Mouse (Mus musculus) cerebellum, adult 9-10 months (tissue): ENCODE results near the gene Mapkapk3.
A peak's percentile ranks its signal among the peaks of the same experiment; 100 is the strongest.

Experiments
- DNase-seq: peaks from one replicate; pipeline ENCODE4 v3.0.0; 2022

Mapkapk3 gene

DNA sequence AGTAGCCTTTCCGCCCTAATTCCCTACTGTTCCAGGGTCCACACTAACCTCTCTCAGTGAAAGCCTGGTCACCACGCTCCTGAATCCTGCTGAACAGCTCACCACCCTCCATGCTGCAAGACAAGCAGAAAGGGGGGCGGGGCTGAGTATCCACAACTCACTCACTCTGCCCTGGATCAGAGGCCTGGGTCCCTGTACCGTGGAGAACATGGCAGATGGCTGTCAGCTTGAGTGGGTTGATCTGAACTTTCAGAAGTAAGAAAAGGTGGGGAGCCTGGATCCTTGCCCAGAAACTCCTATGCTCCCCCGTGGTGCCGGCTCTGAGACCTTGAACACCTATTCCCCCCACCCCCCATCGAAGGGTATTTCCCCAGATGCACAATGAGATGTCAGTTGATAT lies 27.3 kb downstream of the Mapkapk3 start:
- no peak for DNase-seq

DNA sequence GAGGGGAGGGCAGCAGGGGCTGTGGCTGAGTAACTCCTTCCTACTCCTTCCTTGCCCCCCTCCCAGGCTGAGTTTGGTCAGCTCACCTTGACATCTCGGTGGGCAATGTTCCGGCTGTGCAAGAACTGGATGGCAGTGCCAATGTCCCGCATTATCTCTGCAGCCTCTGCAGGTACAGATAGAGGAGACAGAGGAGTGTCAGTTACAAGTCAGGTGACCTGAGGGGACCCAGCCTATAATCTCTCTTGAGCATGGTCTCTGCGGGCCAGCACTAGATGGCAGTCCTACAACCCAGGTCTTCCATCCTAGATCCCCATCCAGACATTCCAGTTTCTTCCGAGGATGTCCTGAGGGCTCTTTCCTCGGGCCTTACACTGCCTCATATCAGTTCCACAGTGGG lies 27.9 kb downstream of the Mapkapk3 start:
- DNase-seq: no peak

DNA sequence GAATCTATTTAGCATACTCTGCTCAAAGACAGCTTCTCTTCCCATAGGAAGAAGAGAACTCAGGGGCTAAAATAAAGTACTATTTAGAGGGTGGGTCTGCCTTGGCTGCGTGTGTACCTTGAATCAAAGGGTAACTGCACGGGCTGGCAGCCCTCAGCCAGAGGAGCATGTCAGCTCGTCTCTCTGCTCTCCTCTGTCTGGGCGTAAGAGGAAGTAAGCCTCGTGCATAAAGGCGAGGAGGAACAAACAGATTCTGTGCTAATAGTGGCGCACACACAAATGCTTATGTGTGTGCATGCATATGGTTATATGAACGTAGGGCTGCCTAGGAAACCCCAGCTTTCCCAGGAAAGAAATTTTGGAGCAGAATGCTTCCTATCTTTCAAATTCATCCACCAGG lies 28.8 kb downstream of the Mapkapk3 start:
- DNase-seq: no peak

DNA sequence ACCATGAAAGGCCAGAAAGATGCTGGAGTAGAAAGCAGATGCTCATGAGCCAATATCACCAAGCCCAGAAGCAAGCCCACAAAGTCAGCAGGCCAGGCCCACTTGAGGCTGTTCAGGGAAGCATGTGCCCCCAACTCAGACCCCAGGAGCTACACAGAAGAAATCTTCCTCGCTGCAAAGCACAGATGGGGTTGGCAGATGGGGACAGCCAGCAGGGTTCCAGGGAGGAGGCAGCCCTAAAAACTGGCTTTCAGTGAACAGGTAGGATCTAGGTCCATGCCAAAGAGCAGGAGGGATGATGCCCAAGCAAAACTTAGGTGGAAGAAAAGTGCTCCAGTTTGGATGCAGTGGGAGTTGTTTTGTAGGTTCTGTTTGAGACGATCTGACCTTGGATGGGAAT lies 29.2 kb downstream of the Mapkapk3 start:
- peak; percentile 82 for DNase-seq

DNA sequence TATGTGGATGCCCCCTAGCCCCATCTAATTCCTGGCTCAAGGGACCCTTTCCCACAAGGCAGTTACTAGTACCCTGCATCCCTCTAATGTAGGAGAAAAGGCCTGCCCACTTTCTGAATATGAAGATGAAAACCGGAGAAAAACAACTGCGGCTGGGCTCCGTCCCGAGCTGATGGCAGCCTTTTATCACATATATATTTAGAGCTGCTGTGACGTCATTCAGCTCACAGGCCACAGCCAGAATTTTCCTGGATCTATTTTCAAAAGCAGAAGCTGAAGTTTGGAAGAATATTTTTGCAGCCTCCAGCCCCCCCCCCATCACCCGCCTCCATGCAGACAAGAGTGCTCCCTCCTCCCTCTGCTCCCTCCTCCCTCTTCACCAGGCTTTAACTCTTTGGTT lies 30.1 kb downstream of the Mapkapk3 start:
- DNase-seq: no peak

DNA sequence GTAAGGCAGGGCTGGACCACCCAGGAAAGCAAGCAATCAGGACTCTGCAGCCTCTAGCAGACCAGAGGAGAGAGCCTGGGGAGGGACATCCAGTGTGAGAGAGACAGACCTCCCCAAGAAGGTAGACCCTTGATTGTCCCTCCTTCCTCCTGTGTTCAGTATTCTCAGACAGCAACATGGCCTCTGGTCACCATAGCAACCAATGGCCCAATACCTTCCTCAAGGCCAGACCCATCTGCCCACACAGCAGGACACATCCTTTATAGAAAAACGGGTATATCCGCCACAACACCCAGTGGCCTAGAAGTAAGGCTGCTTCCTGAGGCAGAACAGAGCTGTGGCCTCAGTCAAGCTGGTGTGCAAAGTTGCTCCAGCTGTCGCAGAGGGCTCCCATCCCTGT lies 34.1 kb downstream of the Mapkapk3 start:
- peak; percentile 81 for DNase-seq

DNA sequence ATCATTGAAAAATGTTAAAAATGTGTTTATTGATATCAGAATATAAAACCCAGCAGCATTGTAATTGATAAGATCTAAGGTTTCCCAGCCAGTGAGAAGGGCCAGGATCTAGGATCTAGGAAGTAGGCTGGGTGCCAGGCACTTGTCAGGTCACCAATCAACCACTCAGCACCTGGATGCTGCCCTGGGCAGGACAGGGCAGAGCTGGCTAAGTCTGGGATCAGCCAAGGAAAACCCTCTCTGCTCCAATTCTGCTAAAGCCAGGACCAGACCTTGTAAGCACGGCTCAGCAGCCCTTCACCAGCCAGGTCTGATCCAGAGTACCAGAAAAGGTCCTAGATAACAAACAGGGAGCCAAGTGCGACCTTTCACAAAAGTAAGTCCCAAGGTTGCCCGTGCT lies 34.8 kb downstream of the Mapkapk3 start:
- no peak for DNase-seq

DNA sequence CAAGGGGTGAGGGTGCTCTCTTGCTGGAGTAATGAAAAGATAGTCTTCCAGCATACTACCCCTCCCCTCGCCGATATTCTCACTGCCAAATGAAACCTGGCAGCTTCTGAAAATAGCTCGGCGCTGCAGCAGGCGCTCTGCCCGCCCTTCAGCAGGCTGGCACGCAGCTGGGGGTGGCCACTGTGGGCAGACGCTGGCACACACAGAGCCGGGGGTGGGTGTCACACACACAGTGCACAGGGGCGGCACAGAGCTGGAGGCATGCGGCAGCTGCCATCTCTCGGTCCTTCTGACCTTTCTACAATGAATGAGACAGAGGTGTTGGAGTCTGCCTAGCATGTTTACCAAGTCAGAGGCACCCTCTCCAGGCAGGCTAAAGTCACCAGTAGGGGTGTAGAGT lies 35.2 kb downstream of the Mapkapk3 start:
- DNase-seq: peak; percentile 87

DNA sequence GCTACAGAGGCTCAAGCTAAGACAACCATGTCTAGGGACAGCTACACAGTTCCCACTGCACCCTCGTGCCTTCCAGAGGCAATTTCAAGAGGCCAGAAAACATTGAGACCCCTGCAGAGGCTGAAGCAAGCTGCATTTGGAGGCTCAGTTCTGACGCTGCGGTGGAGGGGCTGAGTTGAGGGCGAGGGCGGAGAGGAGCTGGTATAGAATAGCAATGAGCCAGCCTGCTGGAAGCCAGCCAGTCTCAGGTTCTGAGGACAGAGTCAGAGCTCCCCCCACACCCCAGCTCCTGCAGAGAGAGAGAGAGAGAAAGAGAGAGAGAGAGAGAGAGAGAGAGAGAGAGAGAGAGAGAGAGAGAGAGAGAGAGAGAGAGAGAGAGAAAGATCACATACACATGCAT lies 37.5 kb downstream of the Mapkapk3 start:
- DNase-seq: no peak

DNA sequence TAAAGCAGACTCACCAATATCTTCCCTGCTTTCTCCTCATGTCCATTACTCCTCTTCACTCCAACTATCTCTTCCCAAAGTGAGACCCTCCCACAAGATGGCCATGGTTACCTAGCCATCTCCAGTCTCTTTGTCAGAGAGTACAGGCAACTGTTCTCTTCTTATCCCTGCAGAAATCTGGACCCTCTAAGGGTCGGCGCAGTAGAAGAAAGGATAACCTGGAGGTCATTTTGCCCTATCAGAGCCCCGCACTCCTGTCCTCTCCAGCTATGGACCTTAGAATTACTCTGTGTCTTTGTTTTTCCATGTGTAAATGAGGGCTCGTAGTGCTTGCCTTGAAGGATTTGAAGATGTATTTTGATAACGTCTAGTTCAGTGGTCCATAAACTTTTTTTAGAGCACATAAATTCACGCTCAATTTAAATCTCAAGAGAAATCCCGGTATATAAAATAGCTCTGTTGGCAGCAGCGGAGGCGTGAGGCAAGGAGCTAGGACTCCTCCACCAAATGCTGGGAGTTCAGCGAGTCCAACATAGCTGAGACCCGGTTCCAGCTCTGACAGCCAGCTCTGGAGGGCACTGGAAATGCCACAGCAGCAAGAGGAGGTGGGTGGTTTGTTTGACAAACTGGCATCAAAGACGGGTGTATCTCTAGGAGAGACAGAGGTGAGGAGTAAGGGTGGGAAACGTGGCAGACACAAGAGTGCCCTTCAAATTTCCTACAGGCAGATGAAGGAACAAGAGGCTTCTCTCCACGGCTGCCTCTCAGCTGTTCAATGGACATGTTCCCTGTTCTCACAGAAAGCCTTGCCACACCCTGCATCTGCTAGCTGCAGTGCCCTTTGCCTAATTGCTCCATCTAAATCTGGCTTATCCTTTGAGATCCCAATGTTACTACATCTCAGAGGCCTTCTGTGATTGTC lies 39.0 kb downstream of the Mapkapk3 start:
- no peak for DNase-seq

DNA sequence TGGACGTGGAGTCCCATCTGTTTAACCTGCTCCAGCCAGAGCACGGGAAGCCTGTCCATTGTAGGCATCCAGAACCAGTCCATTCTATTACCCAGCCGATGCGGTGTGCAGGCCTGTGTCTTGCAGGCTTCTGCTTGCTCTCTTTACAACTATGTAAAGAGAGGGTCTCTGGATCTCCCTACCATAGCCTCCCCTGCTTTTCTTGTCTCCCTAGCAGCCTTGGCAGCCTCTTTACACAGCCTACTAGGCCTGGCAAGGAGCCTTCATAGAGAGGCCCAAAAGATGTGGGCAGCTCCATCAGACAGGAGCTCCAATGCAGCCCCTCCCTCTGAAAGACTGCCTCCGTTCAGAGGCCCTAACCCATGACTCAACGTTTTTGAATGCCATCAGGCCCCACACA lies 40.5 kb downstream of the Mapkapk3 start:
- DNase-seq: no peak

DNA sequence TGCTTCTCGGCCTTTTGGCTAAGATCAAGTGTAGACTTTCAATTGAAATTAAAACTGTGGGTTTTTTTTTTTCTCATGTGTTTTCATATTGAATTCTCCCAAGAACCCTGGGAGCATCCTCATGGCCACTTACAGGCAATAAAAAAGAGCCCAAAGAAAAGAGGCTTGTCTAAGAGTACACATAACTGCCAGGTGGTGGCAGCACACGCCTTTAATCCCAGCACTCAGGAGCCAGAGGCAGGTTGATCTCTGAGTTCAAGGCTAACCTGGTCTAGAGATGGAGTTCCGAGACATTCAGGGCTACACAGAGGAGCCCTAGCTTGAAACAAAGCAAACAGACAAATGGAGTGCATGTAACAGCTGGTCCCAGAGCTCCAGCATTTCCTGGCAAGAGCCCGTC lies 43.5 kb downstream of the Mapkapk3 start:
- DNase-seq: peak; percentile 61

DNA sequence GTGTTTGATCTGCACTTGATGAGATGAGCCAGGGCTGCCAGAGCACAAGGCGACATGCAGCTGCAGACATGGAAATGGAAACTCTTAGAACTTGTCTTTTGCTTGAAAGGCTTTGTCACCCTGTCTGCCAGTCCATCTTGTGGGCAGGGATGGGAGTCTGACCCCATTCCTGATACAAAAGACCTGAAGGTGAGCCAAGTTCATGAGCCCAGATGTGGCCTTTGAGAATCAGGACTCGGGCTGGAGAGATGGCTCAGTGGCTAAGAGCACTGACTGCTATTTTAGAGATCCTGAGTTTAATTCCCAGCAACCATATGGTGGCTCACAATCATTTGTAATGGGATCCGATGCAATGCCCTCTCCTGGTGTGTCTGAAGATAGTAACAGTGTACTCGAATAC lies 44.4 kb downstream of the Mapkapk3 start:
- no peak for DNase-seq

DNA sequence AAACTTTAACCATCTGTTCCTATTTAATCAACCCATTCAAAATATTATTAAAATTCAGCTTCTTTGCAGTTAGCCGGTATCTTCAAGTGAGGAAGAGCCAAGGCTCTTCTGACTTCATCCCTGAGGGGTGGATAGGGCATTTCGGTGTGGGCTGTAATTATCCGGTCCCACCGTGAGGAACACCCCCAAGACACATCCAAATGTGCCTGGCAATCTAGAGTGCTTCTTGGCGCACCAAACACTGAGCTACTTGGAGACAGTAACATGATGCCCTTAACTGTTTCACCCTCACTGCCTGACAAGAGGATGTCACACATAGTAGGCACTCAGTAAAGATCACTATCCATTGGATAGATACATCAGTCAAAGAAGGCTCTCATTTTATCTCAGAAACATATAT lies 53.5 kb downstream of the Mapkapk3 start:
- DNase-seq: no peak

DNA sequence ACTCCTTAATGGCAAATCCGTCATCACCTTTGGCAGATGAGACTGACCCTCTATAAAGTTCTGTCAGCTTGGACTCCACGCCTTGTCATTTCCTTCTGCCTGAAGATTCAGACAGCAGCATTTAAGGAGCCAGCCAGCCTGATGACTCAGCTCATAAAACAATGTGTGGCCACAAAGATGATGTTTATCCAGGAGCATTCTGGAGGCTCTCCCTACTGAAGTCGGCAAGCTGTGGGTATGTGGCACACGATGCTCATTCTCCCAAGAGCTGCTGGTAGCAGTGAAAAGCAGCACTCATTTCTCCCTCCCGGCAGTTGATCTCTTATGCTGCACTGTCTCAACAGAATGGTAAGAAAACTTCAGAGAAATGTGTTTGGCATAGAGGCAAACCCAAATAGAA lies 54.4 kb downstream of the Mapkapk3 start:
- no peak for DNase-seq

DNA sequence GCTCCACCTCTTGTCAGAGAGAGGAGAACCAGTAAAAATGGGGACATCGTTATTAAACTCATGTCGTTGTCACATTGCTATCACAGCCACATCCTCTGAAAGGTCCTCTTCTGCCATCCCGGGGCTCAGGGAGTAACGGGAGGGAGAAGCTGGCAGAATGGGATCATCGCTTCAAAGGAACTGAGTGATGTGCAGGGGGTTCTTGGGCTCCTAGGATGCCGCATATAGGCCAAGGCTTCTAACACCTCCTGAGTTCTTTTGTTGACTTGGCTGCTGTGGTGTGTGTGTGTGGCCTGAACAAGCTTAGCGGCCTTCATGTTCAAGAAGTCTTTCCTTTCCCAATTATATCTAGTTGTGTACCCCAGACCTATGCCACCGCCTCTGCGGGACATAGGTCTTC lies 57.5 kb downstream of the Mapkapk3 start:
- DNase-seq: no peak

DNA sequence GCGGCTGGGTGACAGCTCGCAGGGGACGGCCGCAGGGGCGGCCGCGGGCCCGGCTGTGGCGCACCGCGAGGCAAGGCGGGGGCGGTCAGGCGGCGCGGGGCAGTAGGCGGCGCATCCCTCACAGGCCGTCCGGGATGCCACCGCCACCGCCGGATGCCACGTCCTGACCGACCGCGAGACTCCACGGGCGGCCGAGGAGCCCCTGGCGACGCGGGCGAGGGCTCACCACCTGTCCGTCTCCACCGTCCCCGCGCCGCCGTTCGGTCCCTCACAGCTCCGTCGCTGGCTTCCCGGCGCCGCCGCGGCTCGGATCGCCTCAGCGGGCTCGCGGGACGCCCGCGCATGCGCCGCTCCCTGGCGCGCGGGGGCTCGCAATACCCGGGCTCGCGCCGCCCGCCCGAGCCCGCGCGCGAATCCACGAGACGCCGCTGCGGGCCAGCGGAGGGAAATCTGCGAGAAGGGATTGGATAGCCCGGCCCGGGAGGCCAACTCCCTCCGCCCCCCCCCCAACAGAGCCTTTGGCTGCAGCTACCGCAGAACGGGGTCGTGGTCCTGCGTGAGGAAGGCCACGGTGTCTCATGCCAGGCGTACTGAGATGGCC lies 58.0 kb downstream of the Mapkapk3 start, which contains the start of gene Dock3:
Gene Dock3 (minus strand): TSS at position 371 of the 601 bp plus-strand sequence.
- peak; percentile 85 for DNase-seq

DNA sequence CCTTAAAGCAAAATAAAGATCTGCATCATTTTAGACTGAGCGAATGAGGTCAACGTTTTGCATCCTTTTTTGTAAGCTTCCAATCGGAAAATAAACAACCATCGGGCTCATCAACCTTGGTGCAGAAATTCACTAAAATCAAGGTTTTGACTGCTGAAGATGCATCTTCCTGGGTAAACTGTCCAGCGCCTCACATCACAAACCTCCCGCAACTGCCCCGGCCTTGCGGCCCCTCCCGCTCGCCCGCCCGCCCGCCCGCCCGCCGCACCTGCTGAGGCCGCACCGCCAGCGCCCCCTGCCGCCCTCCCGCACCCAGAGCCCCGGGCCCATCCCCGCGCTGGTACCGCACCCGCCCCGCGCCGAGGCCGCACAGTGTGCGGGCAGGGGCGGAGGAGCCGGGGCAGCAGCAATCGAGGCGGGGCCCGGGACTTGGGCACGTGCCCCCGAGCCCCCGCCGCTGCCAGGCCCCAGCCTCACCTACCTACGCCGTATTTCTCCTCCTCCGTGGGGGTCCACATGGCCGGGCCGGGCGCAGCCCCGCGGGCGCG lies 58.6 kb downstream of the Mapkapk3 start:
- DNase-seq: peak; percentile 80

DNA sequence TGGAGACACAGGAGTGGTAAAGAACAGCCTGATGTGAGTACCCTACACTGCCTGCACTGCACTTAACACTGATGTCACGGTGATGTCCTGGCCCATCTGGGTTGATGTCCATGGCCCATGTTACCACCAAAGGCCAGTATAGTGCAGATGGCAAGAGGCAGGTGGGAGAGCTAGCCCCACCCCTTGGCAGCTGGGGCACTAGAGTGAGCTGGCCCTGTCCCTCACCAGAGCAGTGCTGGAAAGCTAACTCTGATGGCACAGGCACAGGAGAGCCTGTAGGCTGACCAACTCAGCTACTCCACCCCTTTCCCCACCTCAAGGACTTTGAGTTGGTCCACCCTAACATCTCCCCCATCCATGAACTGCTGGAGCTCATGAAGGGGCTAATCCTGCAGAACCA lies 65.1 kb downstream of the Mapkapk3 start:
- DNase-seq: no peak
